Mouse (Mus musculus): ENCODE data around the gene Nab2. TPM values are rescaled to one million over a fixed set of nuclear protein-coding genes. Genes with fewer than 3 reads are reported as not detected.

Nab2 gene
- total and polyA plus RNA-seq, 2 experiments, result 8.9 to 16.6 TPM

GRCm38 (mm10) chr10:127622057-127622392, 46.3 kb downstream of the Nab2 start:
- TF ChIP-seq CTCF (IDR thresholded peaks at IDR 0.05; ENCODE audit: low read depth, low read length), result peak; percentile 76
- TF ChIP-seq POLR2A (IDR thresholded peaks at IDR 0.05; ENCODE audit: extremely low read depth, insufficient read depth, low read length), result no peak
- Histone ChIP-seq H3K4me3 (ENCODE audit: insufficient read depth, low read depth, low read length) (0 out of 2 replicates have a peak overlapping the region, but pooled peaks have one; percentile 2), H3K9ac (ENCODE audit: low read depth, low read length) (peak overlapping the region; percentile 38), H3K36me3 (ENCODE audit: control insufficient read depth, insufficient read depth, low read length) (no peaks in the 10 kb centered on the region), H3K79me2 (ENCODE audit: control insufficient read depth, insufficient read depth, low read length) (peaks cover 11% of the 10 kb centered on the region; the same call in 1 of the 2 replicates), H3K27me3 (ENCODE audit: control insufficient read depth, insufficient read depth, low read length) (no peaks in the 10 kb centered on the region), H3K4me1 (ENCODE audit: control insufficient read depth, insufficient read depth, low read length) (peaks cover 5% of the 10 kb centered on the region), H3K27ac (replicated peaks; ENCODE audit: insufficient read depth, low read depth, low read length) (peak overlapping the region; percentile 100)
- peak; percentile 100 for DNase-seq (ENCODE audit: extremely low read depth, low read depth, low spot score)
- WGBS, result under 1% methylated on average over 13 of the region's 13 CpGs

DNA sequence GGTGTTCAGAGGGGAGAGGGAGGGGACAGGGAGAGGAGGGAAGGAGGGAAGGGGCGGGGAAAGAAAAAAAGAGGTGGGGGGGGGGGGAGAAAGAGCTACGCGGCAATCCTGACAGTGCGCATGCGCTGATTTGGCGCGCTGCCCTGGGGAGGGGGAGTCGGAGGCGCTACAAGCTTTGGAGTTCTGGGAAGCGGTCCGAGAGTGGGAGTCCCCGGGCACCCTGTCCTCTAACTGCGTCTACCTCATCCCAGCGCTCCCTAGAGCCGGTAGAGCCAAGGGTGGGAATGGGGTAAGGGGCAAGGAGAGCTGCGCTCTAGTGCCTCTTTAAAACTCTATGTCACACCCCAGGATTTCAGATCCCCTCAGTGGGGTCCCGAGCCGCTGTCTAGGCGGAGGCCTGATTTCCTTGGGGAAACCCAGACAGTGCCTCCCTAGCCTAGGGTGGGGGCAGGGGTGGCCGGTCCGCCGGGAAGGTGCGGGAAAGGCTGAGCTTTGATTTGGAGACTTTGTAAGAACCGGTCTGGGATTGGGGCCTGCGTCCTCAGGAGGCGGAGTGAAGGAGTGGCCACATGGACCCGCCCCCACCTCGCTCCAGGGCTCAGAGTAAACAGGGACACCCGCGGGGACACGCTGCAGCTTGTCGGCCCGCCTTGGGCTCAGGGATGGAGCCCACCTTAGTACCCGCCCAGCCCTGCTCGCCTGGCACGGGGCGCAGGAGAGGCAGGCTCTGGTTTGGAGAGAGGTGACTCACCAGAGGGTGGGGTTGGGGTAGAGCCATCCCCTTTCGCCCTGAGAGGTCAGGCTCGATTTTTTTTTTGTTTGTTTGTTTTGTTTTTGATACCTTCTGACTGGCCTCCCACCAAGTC, 46.9 kb downstream of the Nab2 start:
- Histone ChIP-seq H3K36me3 (ENCODE audit: control insufficient read depth, insufficient read depth, low read length) (no peaks in the 10 kb centered on the region), H3K79me2 (ENCODE audit: control insufficient read depth, insufficient read depth, low read length) (peaks cover 12% of the 10 kb centered on the region; the same call in 1 of the 2 replicates), H3K4me1 (ENCODE audit: control insufficient read depth, insufficient read depth, low read length) (peaks cover 8% of the 10 kb centered on the region), H3K9ac (ENCODE audit: low read depth, low read length) (peak overlapping the region; percentile 93), H3K27me3 (ENCODE audit: control insufficient read depth, insufficient read depth, low read length) (no peaks in the 10 kb centered on the region), H3K4me3 (ENCODE audit: insufficient read depth, low read depth, low read length) (peak overlapping the region; percentile 69), H3K27ac (replicated peaks; ENCODE audit: insufficient read depth, low read depth, low read length) (peak overlapping the region; percentile 100)
- TF ChIP-seq POLR2A (IDR thresholded peaks at IDR 0.05; ENCODE audit: extremely low read depth, insufficient read depth, low read length) (peak; percentile 58; the same call in 1 of the 2 replicates), CTCF (IDR thresholded peaks at IDR 0.05; ENCODE audit: low read depth, low read length) (no peak)
- peak; percentile 74 for DNase-seq (ENCODE audit: extremely low read depth, low read depth, low spot score)
- WGBS, result 1% methylated on average over 37 of the region's 39 CpGs

- H3K4me1 ChIP-seq (ENCODE audit: control insufficient read depth, insufficient read depth, low read length), result peaks cover 16% of the 10 kb centered on the region
- peak within 1 kb of the TSS; percentile 97 for H3K9ac ChIP-seq (ENCODE audit: low read depth, low read length)
- peaks cover 20% of the 10 kb centered on the region; the same call in 1 of the 2 replicates for H3K79me2 ChIP-seq (ENCODE audit: control insufficient read depth, insufficient read depth, low read length)
- no peaks in the 10 kb centered on the region for H3K27me3 ChIP-seq (ENCODE audit: control insufficient read depth, insufficient read depth, low read length)
- peak within 1 kb of the TSS; percentile 100 for H3K27ac ChIP-seq (replicated peaks; ENCODE audit: insufficient read depth, low read depth, low read length)
- H3K4me3 ChIP-seq (ENCODE audit: insufficient read depth, low read depth, low read length), result peak within 1 kb of the TSS; percentile 80
- TF ChIP-seq CTCF (IDR thresholded peaks at IDR 0.05; ENCODE audit: low read depth, low read length), result no peak
- peak; percentile 56; the same call in 1 of the 2 replicates for TF ChIP-seq POLR2A (IDR thresholded peaks at IDR 0.05; ENCODE audit: extremely low read depth, insufficient read depth, low read length)
- 3% methylated on average over 23 of the region's 32 CpGs for WGBS
- no peaks in the 10 kb centered on the region for H3K36me3 ChIP-seq (ENCODE audit: control insufficient read depth, insufficient read depth, low read length)
- no peak for DNase-seq (ENCODE audit: extremely low read depth, low read depth, low spot score)
Observed at GRCm38 (mm10) chr10:127620406-127621190, 47.8 kb downstream of the Nab2 start, which contains the start of gene Lrp1. Gene Lrp1, minus strand, starts transcription at chr10:127621148.

GRCm38 (mm10) chr10:127619941-127620405, 48.4 kb downstream of the Nab2 start:
- DNase-seq (ENCODE audit: extremely low read depth, low read depth, low spot score), result peak; percentile 66
- Histone ChIP-seq H3K36me3 (ENCODE audit: control insufficient read depth, insufficient read depth, low read length) (no peaks in the 10 kb centered on the region), H3K4me3 (ENCODE audit: insufficient read depth, low read depth, low read length) (peak overlapping the region; percentile 80), H3K4me1 (ENCODE audit: control insufficient read depth, insufficient read depth, low read length) (peaks cover 22% of the 10 kb centered on the region), H3K79me2 (ENCODE audit: control insufficient read depth, insufficient read depth, low read length) (peaks cover 24% of the 10 kb centered on the region; the same call in 1 of the 2 replicates), H3K9ac (ENCODE audit: low read depth, low read length) (peak overlapping the region; percentile 97), H3K27ac (replicated peaks; ENCODE audit: insufficient read depth, low read depth, low read length) (peak overlapping the region; percentile 98), H3K27me3 (ENCODE audit: control insufficient read depth, insufficient read depth, low read length) (no peaks in the 10 kb centered on the region)
- 7% methylated on average over 12 of the region's 12 CpGs for WGBS
- no peak for TF ChIP-seq CTCF (IDR thresholded peaks at IDR 0.05; ENCODE audit: low read depth, low read length)

GRCm38 (mm10) chr10:127619119-127619721, 49.1 kb downstream of the Nab2 start:
- peaks cover 24% of the 10 kb centered on the region; the same call in 1 of the 2 replicates for H3K79me2 ChIP-seq (ENCODE audit: control insufficient read depth, insufficient read depth, low read length)
- H3K9ac ChIP-seq (ENCODE audit: low read depth, low read length), result peak overlapping the region; percentile 97
- no peaks in the 10 kb centered on the region for H3K36me3 ChIP-seq (ENCODE audit: control insufficient read depth, insufficient read depth, low read length)
- H3K4me3 ChIP-seq (ENCODE audit: insufficient read depth, low read depth, low read length), result peak overlapping the region; percentile 80
- H3K4me1 ChIP-seq (ENCODE audit: control insufficient read depth, insufficient read depth, low read length), result peaks cover 23% of the 10 kb centered on the region
- H3K27ac ChIP-seq (replicated peaks; ENCODE audit: insufficient read depth, low read depth, low read length), result peak overlapping the region; percentile 98
- H3K27me3 ChIP-seq (ENCODE audit: control insufficient read depth, insufficient read depth, low read length), result no peaks in the 10 kb centered on the region
- peak; percentile 94 for DNase-seq (ENCODE audit: extremely low read depth, low read depth, low spot score)
- 5% methylated on average over 8 of the region's 8 CpGs for WGBS
- TF ChIP-seq CTCF (IDR thresholded peaks at IDR 0.05; ENCODE audit: low read depth, low read length) (no peak), POLR2A (IDR thresholded peaks at IDR 0.05; ENCODE audit: extremely low read depth, insufficient read depth, low read length) (0 out of 2 replicates have a peak, but pooled peaks have one; percentile 24)

Data from liver, adult 2 months (tissue).